Mouse (Mus musculus): ENCODE measurements around the gene Mphosph9. TPM values are rescaled to one million over a fixed set of nuclear protein-coding genes. Genes with fewer than 3 reads are reported as not detected.

Gene Mphosph9
- polyA plus RNA-seq, 1 experiment from 2014 or later = 5.2 TPM

GRCm38 (mm10) chr5:124204127-124204794 lies 123.5 kb downstream of the Mphosph9 start:
- WGBS = 91% methylated on average over 9 of the region's 9 CpGs
- no peak overlapping the region for H3K4me2 ChIP-seq (ENCODE audit: low read length)
- H3K27me3 ChIP-seq (ENCODE audit: insufficient read depth, low read length) = no peaks in the 10 kb centered on the region
- H3K9ac ChIP-seq (ENCODE audit: low read depth, low read length) = no peak overlapping the region
- H3K27ac ChIP-seq = no peak overlapping the region
- no peak for TF ChIP-seq CTCF (IDR thresholded peaks at IDR 0.05; ENCODE audit: low read depth)
- H3K9me3 ChIP-seq (replicated peaks; ENCODE audit: low read length) = no peaks in the 10 kb centered on the region
- DNase-seq (ENCODE audit: low spot score) (no peak), ATAC-seq (replicated peaks; ENCODE audit: low FRiP score, low read depth) (no peak)
- peaks cover 23% of the 10 kb centered on the region for H3K4me1 ChIP-seq (replicated peaks; ENCODE audit: insufficient read depth, low read length)
- H3K4me3 ChIP-seq (replicated peaks; ENCODE audit: low read depth, low read length) = no peak overlapping the region
- H3K36me3 ChIP-seq (ENCODE audit: insufficient read depth, low read length) = no peaks in the 10 kb centered on the region

DNA sequence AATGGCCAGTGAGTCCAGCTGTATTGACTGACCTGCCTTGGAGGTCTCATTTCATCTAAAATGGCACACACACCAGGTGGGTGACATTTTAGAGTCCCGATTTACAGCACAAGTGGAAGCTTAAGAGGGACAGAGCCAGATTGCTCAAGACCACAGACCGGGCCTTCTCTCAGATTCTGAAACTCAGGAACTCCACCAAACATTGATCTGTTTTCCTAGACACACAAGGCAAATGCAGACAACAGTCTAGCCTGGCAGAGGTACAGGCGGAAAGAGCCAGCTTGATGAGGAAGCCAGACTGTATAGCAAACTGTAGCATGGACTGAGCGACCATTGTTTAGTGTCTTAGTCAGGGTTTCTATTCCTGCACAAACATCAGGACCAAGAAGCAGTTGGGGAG lies 124.5 kb downstream of the Mphosph9 start:
- peaks cover 23% of the 10 kb centered on the region for H3K4me1 ChIP-seq (replicated peaks; ENCODE audit: insufficient read depth, low read length)
- no peaks in the 10 kb centered on the region for H3K9me3 ChIP-seq (replicated peaks; ENCODE audit: low read length)
- H3K27ac ChIP-seq = 0 out of 2 replicates have a peak overlapping the region, but pooled peaks have one; percentile 0
- no peak for ATAC-seq (replicated peaks; ENCODE audit: low FRiP score, low read depth)
- no peak overlapping the region for H3K4me3 ChIP-seq (replicated peaks; ENCODE audit: low read depth, low read length)
- no peaks in the 10 kb centered on the region for H3K27me3 ChIP-seq (ENCODE audit: insufficient read depth, low read length)
- no peak overlapping the region for H3K9ac ChIP-seq (ENCODE audit: low read depth, low read length)
- WGBS = 68% methylated on average over 4 of the region's 4 CpGs
- H3K4me2 ChIP-seq (ENCODE audit: low read length) = no peak overlapping the region
- no peak for TF ChIP-seq CTCF (IDR thresholded peaks at IDR 0.05; ENCODE audit: low read depth)
- no peak for DNase-seq (ENCODE audit: low spot score)
- no peaks in the 10 kb centered on the region for H3K36me3 ChIP-seq (ENCODE audit: insufficient read depth, low read length)

DNA sequence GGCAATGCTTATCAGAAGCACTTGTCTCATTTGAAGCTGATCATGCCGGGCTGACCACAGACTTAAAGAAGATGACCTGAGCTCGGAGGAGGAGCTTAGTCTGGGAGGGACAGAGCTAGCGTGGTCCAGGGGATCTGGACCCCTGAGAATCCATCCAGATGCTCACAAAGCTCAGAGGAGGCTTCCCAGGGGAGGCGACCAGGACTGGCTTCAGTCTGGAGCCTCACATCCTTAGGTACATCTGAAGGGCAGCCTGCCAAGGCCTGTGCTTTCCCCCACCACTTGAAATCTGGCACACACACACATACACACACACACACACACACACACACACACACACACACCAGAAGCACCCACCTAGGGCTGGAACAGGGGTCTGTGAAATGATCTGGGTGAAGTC lies 125.7 kb downstream of the Mphosph9 start:
- TF ChIP-seq CTCF (IDR thresholded peaks at IDR 0.05; ENCODE audit: low read depth) = no peak
- Histone ChIP-seq H3K9ac (ENCODE audit: low read depth, low read length) (no peak overlapping the region), H3K27ac (no peak overlapping the region), H3K27me3 (ENCODE audit: insufficient read depth, low read length) (no peaks in the 10 kb centered on the region), H3K9me3 (replicated peaks; ENCODE audit: low read length) (no peaks in the 10 kb centered on the region), H3K4me1 (replicated peaks; ENCODE audit: insufficient read depth, low read length) (peaks cover 21% of the 10 kb centered on the region), H3K36me3 (ENCODE audit: insufficient read depth, low read length) (no peaks in the 10 kb centered on the region), H3K4me3 (replicated peaks; ENCODE audit: low read depth, low read length) (no peak overlapping the region), H3K4me2 (ENCODE audit: low read length) (no peak overlapping the region)
- DNase-seq (ENCODE audit: low spot score) = no peak
- 69% methylated on average over 4 of the region's 4 CpGs for WGBS
- no peak for ATAC-seq (replicated peaks; ENCODE audit: low FRiP score, low read depth)

DNA sequence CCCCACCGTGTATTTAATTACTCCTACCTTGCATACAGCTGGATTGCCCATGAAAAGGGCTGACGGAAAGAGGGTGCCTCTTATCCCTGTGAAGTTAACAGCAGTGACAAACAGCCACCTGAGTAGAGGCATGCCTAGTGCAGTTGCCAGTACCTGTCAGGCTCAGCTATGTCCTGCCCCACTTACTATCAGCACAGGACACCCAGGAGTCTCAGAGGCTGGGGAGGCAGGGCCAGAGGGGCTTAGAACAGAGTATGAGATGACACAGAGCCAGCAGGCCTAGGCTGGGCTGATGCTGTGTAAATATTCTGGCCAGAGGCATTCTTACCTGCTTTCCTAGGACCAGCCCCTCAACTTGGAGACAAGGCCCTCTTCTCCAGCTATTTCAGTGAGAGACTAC lies 126.2 kb downstream of the Mphosph9 start:
- no peaks in the 10 kb centered on the region for H3K27me3 ChIP-seq (ENCODE audit: insufficient read depth, low read length)
- no peak overlapping the region for H3K4me2 ChIP-seq (ENCODE audit: low read length)
- TF ChIP-seq CTCF (IDR thresholded peaks at IDR 0.05; ENCODE audit: low read depth) = no peak
- no peaks in the 10 kb centered on the region for H3K9me3 ChIP-seq (replicated peaks; ENCODE audit: low read length)
- no peaks in the 10 kb centered on the region for H3K36me3 ChIP-seq (ENCODE audit: insufficient read depth, low read length)
- no peak overlapping the region for H3K9ac ChIP-seq (ENCODE audit: low read depth, low read length)
- no peak overlapping the region for H3K27ac ChIP-seq
- peaks cover 16% of the 10 kb centered on the region for H3K4me1 ChIP-seq (replicated peaks; ENCODE audit: insufficient read depth, low read length)
- ATAC-seq (replicated peaks; ENCODE audit: low FRiP score, low read depth) = no peak
- H3K4me3 ChIP-seq (replicated peaks; ENCODE audit: low read depth, low read length) = no peak overlapping the region
- no peak for DNase-seq (ENCODE audit: low spot score)
- 92% methylated on average over 2 of the region's 2 CpGs for WGBS

Other genes with a start within 250 kb of the Mphosph9 start
- 3.3 TPM in 2 replicates for gene Abcb9, start 232.2 kb downstream of the Mphosph9 start, polyA plus RNA-seq (2015; fragmentation: Nextera tagmentation; extraction: Ambion mirVana)
- gene Ogfod2, start 215.7 kb downstream of the Mphosph9 start, polyA plus RNA-seq (2015; fragmentation: Nextera tagmentation; extraction: Ambion mirVana) = 30.3 and 31.6 TPM in 2 replicates
- 103 TPM in 2 replicates for gene Arl6ip4, start 211.9 kb downstream of the Mphosph9 start, polyA plus RNA-seq (2015; fragmentation: Nextera tagmentation; extraction: Ambion mirVana)
- gene Pitpnm2, start 78.2 kb downstream of the Mphosph9 start, polyA plus RNA-seq (2015; fragmentation: Nextera tagmentation; extraction: Ambion mirVana) = 3.0 and 3.1 TPM in 2 replicates
- 12.0 and 13.9 TPM in 2 replicates for gene 2810006K23Rik, start 117 bp upstream of the Mphosph9 start, polyA plus RNA-seq (2015; fragmentation: Nextera tagmentation; extraction: Ambion mirVana)
- gene Cdk2ap1, start 35.1 kb upstream of the Mphosph9 start, polyA plus RNA-seq (2015; fragmentation: Nextera tagmentation; extraction: Ambion mirVana) = 57.7 and 131 TPM in 2 replicates
- 56.2 and 70.6 TPM in 2 replicates for gene Sbno1, start 98.0 kb upstream of the Mphosph9 start, polyA plus RNA-seq (2015; fragmentation: Nextera tagmentation; extraction: Ambion mirVana)
- 32.8 and 47.5 TPM in 2 replicates for gene Kmt5a, start 112.0 kb upstream of the Mphosph9 start, polyA plus RNA-seq (2015; fragmentation: Nextera tagmentation; extraction: Ambion mirVana)
- gene Rilpl2, start 150.4 kb upstream of the Mphosph9 start, polyA plus RNA-seq (2015; fragmentation: Nextera tagmentation; extraction: Ambion mirVana) = 41.9 and 44.7 TPM in 2 replicates
- 17.1 and 21.3 TPM in 2 replicates for gene Snrnp35, start 155.2 kb upstream of the Mphosph9 start, polyA plus RNA-seq (2015; fragmentation: Nextera tagmentation; extraction: Ambion mirVana)
- 24.2 and 27.2 TPM in 2 replicates for gene Rilpl1, start 203.4 kb upstream of the Mphosph9 start, polyA plus RNA-seq (2015; fragmentation: Nextera tagmentation; extraction: Ambion mirVana)
- gene Tmed2, start 212.7 kb upstream of the Mphosph9 start, polyA plus RNA-seq (2015; fragmentation: Nextera tagmentation; extraction: Ambion mirVana) = 561 and 572 TPM in 2 replicates
- gene Ddx55, start 224.9 kb upstream of the Mphosph9 start, polyA plus RNA-seq (2015; fragmentation: Nextera tagmentation; extraction: Ambion mirVana) = 7.5 and 8.3 TPM in 2 replicates

Data from kidney, postnatal 0 days (tissue).